Mouse (Mus musculus) cerebellum, adult 2 months (tissue): Measurements from ENCODE around the gene Pacrg.

Source experiments
- CTCF ChIP-seq: fragments of 200-500 bp; IDR thresholded peaks from 2 replicates; pipeline ENCODE4 v1.5.1; 2011; ENCODE audit warnings: low read depth, mild to moderate bottlenecking, control low read depth, low read length, moderate library complexity, borderline replicate concordance; ENCODE audit not compliant: insufficient read depth
- POLR2A ChIP-seq: fragments of 200-500 bp; IDR thresholded peaks from 2 replicates; pipeline ENCODE4 v1.6.1; 2011; ENCODE audit warnings: low read length, control low read depth, borderline replicate concordance; ENCODE audit not compliant: insufficient read depth

- TF ChIP-seq POLR2A (no peak), CTCF (no peak)
Measured at GRCm38 (mm10) chr17:10721562-10721961, 118.5 kb downstream of the Pacrg start.
